Mouse (Mus musculus) bone marrow, adult 2 months (tissue): ENCODE data around the gene Ehd2.

Source experiments
- CTCF ChIP-seq: fragments of 200-500 bp; IDR thresholded peaks from 2 replicates; pipeline ENCODE4 v1.5.1; 2011; ENCODE audit warnings: low read length, control low read depth; ENCODE audit not compliant: control insufficient read depth, insufficient read depth
- POLR2A ChIP-seq: fragments of 200-500 bp; IDR thresholded peaks from 2 replicates; pipeline ENCODE4 v1.6.1; 2011; ENCODE audit warnings: low read depth, mild to moderate bottlenecking, control low read depth, low read length, borderline replicate concordance; ENCODE audit not compliant: control insufficient read depth

GRCm38 (mm10) chr7:15948381-15948941 is 18.9 kb downstream of the Ehd2 start:
- peak; percentile 92 for TF ChIP-seq CTCF
- no peak; the same call in 1 of the 2 replicates for TF ChIP-seq POLR2A
